Mouse (Mus musculus): ENCODE measurements at regions not wholly inside any gene's neighbourhood (a gene's known extent, or its start where the extent isn't known, plus 50 kb on each side); places are given as distances from the start of the nearest gene placed in this dataset.

DNA sequence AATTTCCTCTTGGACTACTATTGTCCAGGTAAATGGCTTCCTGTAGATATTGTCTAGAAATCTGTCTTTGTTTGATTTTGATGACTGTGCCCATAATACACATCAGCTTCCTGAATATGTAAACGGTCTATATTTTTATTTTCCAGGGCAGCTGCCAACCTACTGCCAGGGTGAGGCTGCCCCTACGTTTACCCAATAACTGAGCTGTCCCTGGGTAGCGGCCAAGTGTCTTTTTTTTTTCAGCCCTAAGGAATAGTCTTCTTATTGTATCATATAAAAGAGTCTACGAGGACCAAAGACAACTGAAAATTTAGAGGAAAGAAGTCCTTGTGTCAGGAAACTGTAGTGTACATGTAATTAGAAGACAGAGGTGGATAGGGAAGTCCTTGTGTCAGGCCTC lies 877.3 kb upstream of the A1bg start:
- no peak for TF ChIP-seq POLR2A (IDR thresholded peaks at IDR 0.05; ENCODE audit: extremely low read depth, insufficient read depth, low read length)
- TF ChIP-seq CTCF (IDR thresholded peaks at IDR 0.05; ENCODE audit: low read depth, low read length) = no peak

All from liver, adult 2 months (tissue).